Mouse (Mus musculus): ENCODE data around the gene Kcnc2. TPM values are rescaled to one million over a fixed set of nuclear protein-coding genes. Genes with fewer than 3 reads are reported as not detected.
"Not testable (repeated sequence)": the region's sequence is repeated elsewhere in the genome, so short reads cannot be mapped to it uniquely, and the experiment has no call there.

Kcnc2 gene
- polyA plus RNA-seq (2016; fragmentation: Nextera tagmentation; extraction: Ambion mirVana) = 1.3 and 1.7 TPM in 2 replicates

DNA sequence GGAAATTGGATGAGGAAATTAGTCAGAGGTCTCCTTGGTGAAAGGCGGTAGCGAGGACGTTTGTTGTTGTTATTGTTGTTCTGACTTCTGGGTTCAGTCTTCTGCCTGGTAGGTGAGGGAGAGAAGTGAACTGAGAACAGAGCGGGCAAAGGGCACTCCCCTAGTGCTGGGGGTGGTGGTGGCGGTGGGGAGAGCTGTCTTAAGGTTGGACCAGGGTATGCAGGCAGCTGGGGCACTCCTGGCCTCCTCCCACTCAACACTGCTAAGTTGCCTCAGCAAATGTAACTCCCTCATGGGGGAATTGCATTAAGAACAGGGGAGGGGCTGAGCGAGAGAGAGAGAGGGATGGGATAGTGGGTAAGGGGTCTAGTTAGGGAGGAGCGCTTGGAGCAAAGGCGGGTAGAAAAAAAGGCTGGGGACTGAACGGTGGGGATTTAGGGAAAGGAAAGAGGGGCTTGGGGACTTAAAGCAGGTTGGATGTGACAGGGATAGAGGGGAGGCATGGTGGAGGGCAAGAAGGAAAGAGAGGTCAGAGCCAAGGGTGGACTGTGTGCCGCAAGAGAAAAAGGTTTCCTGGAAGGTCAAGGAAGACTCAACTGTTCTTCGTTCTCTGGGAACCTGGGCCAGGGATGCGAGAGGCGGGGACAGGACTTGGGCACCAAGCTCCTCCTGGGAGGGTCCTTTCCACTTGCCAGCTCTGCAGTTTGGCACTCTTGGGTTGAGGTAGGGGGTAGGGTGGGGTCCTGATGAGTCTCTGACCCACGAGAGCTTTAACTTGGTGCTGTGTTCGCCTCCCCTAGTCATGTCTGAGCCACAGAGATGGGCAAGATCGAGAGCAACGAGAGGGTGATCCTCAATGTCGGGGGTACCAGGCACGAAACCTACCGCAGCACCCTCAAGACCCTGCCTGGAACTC lies at the start of gene Kcnc2:
TSS of gene Kcnc2 (plus strand) at position 235 of the 916 bp plus-strand sequence.
- no peaks in the 10 kb centered on the region for H3K9me3 ChIP-seq (replicated peaks)
- H3K9ac ChIP-seq = peak within 1 kb of the TSS; percentile 63
- peak within 1 kb of the TSS; percentile 64 for H3K4me3 ChIP-seq
- ATAC-seq (ENCODE audit: insufficient number of reproducible peaks, low FRiP score) = peak; percentile 52
- H3K27ac ChIP-seq (ENCODE audit: poor library complexity, severe bottlenecking) = no peak within 1 kb of the TSS
- H3K4me2 ChIP-seq = peak within 1 kb of the TSS; percentile 94
- H3K27me3 ChIP-seq (replicated peaks) = peaks cover 44% of the 10 kb centered on the region
- peaks cover 14% of the 10 kb centered on the region for H3K4me1 ChIP-seq (replicated peaks)
- H3K36me3 ChIP-seq = no peaks in the 10 kb centered on the region
- WGBS = 2% methylated on average over 20 of the region's 20 CpGs

DNA sequence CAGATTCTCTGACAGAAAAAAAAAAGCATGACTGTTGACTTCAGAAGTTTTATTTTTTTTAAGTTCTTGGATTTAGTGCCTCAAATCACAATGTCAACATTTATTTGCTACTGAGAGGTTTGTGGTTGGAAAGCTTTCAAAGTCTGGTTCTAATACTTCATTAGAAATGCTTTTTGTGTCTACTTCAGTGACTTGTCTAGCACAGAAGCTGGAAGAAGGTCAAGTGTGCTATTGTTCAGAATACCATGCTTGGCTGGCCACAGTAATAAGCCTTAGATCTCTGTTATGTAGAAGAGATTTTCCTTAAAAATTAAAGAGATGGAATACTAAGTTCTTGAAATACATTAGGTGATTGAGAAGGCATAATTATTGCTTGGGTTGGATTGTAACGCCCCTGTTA lies 43.8 kb upstream of the Kcnc2 start:
- no peaks in the 10 kb centered on the region for H3K36me3 ChIP-seq
- H3K9ac ChIP-seq = no peak overlapping the region
- no peak overlapping the region for H3K4me2 ChIP-seq
- H3K4me1 ChIP-seq (replicated peaks) = no peaks in the 10 kb centered on the region
- H3K27ac ChIP-seq (ENCODE audit: poor library complexity, severe bottlenecking) = no peak overlapping the region
- H3K27me3 ChIP-seq (replicated peaks) = no peaks in the 10 kb centered on the region
- no peak for ATAC-seq (ENCODE audit: insufficient number of reproducible peaks, low FRiP score)
- 68% methylated on average over 1 of the region's 1 CpGs for WGBS
- H3K4me3 ChIP-seq = no peak overlapping the region
- H3K9me3 ChIP-seq (replicated peaks) = no peaks in the 10 kb centered on the region

DNA sequence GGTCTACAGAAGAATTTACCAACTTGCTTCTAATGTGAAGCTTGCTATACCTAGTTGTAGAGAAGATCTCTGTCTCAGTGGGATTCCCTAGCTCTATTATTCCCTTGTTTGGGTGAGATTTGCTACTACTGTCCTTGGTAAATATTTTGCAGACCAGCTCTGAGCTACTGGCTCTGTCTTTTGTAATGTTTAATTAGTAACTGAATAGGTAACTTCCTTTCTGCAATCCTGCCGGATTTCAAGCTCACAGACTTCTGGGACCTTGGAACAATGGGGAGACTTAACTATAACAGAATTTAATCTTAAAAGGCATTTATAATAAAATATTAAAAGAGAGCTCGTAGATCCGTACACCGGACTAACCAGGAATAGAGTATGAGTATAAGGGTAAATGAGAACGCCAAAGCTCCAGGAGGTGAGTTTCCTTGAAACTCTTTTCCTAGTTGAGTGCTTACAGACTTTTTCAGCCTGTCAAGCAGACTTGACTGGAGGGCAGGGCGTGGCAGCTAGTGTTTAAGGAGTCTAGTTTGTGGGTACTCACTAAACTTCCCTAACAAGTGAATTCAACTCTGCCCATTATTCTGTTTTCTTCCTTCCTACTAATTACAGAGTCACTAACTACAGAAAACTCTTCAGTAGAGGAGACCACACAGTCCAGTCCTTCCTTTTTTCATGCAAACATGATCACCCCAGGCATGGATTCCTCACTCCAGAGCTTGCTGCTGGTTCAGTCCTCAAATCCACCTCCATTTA lies 41.7 kb upstream of the Kcnc2 start:
- not testable (repeated sequence) for ATAC-seq (ENCODE audit: insufficient number of reproducible peaks, low FRiP score); H3K27me3 ChIP-seq (replicated peaks); H3K9me3 ChIP-seq (replicated peaks); H3K4me2 ChIP-seq; H3K9ac ChIP-seq; H3K4me3 ChIP-seq; H3K27ac ChIP-seq (ENCODE audit: poor library complexity, severe bottlenecking); H3K4me1 ChIP-seq (replicated peaks); H3K36me3 ChIP-seq
- WGBS = 59% methylated on average over 6 of the region's 6 CpGs

DNA sequence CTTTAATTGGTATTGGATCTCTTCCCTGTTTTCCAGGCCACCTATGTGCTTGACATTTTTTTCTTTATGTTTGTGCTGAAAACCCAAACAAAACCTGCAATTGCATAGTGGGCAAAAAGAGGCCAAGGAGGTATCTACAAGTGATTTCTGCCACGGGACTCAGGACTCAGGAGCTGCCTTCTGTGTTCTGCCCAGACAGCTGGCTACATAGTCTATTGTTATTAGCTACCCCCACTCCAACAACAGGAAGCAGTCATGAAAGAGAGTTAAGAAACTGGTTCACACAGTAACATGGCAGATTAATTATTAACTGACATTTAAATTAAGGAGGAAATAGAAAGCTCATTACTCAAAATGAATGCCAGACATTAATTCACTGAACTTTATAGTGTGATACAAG lies 38.2 kb upstream of the Kcnc2 start:
- not testable (repeated sequence) for H3K36me3 ChIP-seq; H3K4me2 ChIP-seq; H3K27me3 ChIP-seq (replicated peaks); H3K27ac ChIP-seq (ENCODE audit: poor library complexity, severe bottlenecking); H3K4me1 ChIP-seq (replicated peaks); ATAC-seq (ENCODE audit: insufficient number of reproducible peaks, low FRiP score); H3K9ac ChIP-seq; H3K9me3 ChIP-seq (replicated peaks); H3K4me3 ChIP-seq
- 39% methylated on average over 1 of the region's 1 CpGs for WGBS

DNA sequence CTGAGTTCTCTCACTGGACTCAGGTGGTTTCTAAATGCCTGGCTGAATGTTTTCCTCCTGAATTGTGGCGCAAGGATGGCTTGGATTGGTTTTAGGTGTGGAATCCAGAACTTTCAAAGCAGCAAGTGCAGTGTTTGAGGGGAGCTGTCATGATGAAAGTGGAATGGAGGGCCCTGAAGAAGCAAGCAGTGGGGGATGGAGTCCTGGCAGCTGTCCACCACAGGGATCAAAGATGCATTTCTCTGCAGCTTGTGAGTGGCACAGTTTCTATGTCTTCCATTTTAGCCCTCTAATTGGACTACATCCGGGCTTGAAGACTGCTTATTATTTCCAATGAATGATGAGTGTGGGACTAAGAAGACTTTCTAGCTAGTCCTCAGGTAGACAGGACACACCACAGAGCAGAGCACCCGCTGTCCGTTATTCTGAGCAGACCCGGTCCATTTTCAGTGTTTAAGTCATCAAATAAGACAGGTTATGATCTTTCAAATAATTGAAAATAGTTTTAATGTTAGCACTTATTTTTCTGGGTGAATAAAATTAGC lies 35.5 kb upstream of the Kcnc2 start:
- H3K4me1 ChIP-seq (replicated peaks); H3K4me3 ChIP-seq; H3K36me3 ChIP-seq; H3K9ac ChIP-seq; H3K27me3 ChIP-seq (replicated peaks); ATAC-seq (ENCODE audit: insufficient number of reproducible peaks, low FRiP score); H3K4me2 ChIP-seq; H3K9me3 ChIP-seq (replicated peaks); H3K27ac ChIP-seq (ENCODE audit: poor library complexity, severe bottlenecking): not testable (repeated sequence)
- 84% methylated on average over 5 of the region's 5 CpGs for WGBS

DNA sequence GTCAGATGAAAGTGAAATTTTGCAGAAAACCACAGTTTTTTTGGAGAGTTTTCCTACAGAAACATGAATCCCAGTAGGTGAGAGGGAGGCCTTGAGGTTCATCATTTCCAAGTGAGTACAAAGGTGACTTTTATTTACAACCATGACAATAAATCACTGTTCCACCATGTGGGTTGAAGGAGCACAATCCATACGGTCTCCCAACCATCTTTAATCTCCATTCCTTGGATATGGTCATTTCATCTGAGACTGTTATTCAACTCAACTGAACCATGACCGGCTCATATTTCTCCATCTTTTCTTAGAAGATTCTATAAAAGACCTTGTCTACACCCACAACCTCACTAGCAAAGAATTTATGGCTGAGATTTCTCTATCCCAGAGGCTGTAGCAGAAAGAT lies 22.6 kb upstream of the Kcnc2 start:
- WGBS = 81% methylated on average over 2 of the region's 2 CpGs
- no peak overlapping the region for H3K9ac ChIP-seq

DNA sequence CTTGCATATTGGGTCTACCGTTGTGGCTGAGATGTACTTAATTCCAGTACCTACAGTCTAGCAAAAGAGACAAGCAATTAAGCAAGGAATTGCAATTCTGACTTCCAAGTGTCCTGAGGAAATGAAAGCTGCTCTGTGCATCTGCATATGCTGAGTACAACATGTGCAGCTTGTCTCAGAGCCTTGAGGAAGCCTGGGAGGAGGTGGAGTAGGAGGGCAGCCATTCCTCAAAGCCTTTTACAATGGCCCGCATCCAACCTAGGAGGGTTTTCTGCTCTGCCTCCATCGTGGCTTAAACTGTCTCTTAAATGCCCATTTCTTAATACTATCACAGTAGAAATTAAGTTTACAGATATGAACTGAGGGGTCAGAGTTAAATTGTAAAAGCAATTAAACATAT lies 7.5 kb upstream of the Kcnc2 start:
- Histone ChIP-seq H3K9me3 (replicated peaks) (no peaks in the 10 kb centered on the region), H3K4me1 (replicated peaks) (no peaks in the 10 kb centered on the region), H3K4me3 (no peak overlapping the region), H3K27me3 (replicated peaks) (no peaks in the 10 kb centered on the region; the same call in 1 of the 2 replicates), H3K4me2 (no peak overlapping the region), H3K27ac (ENCODE audit: poor library complexity, severe bottlenecking) (no peak overlapping the region), H3K9ac (no peak overlapping the region), H3K36me3 (no peaks in the 10 kb centered on the region)
- ATAC-seq (ENCODE audit: insufficient number of reproducible peaks, low FRiP score) = no peak
- WGBS = 80% methylated on average over 3 of the region's 3 CpGs

More for the DNA sequence above, 22.6 kb upstream of the Kcnc2 start:
- Histone ChIP-seq H3K27me3 (replicated peaks) (no peaks in the 10 kb centered on the region), H3K4me2 (no peak overlapping the region), H3K4me1 (replicated peaks) (no peaks in the 10 kb centered on the region), H3K27ac (ENCODE audit: poor library complexity, severe bottlenecking) (no peak overlapping the region), H3K9me3 (replicated peaks) (no peaks in the 10 kb centered on the region), H3K36me3 (no peaks in the 10 kb centered on the region), H3K4me3 (no peak overlapping the region)
- ATAC-seq (ENCODE audit: insufficient number of reproducible peaks, low FRiP score) = no peak

DNA sequence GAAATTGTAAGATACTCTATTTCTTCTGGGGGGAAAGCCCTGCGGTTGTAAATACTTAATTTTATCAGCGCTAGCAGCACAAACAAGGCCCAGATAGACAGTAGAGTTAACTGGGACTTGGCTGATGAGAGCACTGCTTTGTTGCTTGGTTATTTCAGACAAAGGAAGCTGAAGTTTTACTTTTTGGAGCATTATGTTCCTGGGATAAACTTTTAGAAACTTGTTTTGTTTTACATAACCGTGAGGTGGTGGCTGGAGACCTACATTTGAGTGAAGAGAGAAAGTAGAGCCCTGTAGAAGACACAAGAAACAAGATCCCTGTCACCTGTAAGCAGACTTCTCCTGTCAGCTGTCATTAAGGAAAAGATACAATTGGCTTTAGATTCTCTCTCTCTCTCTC lies 1.4 kb upstream of the Kcnc2 start:
- ATAC-seq (ENCODE audit: insufficient number of reproducible peaks, low FRiP score) = no peak
- Histone ChIP-seq H3K9ac (no peak overlapping the region), H3K9me3 (replicated peaks) (no peaks in the 10 kb centered on the region), H3K4me1 (replicated peaks) (peaks cover 14% of the 10 kb centered on the region), H3K4me2 (peak overlapping the region; percentile 94), H3K36me3 (no peaks in the 10 kb centered on the region), H3K27me3 (replicated peaks) (peaks cover 44% of the 10 kb centered on the region), H3K4me3 (peak overlapping the region; percentile 64), H3K27ac (ENCODE audit: poor library complexity, severe bottlenecking) (no peak overlapping the region)
- 64% methylated on average over 3 of the region's 3 CpGs for WGBS

DNA sequence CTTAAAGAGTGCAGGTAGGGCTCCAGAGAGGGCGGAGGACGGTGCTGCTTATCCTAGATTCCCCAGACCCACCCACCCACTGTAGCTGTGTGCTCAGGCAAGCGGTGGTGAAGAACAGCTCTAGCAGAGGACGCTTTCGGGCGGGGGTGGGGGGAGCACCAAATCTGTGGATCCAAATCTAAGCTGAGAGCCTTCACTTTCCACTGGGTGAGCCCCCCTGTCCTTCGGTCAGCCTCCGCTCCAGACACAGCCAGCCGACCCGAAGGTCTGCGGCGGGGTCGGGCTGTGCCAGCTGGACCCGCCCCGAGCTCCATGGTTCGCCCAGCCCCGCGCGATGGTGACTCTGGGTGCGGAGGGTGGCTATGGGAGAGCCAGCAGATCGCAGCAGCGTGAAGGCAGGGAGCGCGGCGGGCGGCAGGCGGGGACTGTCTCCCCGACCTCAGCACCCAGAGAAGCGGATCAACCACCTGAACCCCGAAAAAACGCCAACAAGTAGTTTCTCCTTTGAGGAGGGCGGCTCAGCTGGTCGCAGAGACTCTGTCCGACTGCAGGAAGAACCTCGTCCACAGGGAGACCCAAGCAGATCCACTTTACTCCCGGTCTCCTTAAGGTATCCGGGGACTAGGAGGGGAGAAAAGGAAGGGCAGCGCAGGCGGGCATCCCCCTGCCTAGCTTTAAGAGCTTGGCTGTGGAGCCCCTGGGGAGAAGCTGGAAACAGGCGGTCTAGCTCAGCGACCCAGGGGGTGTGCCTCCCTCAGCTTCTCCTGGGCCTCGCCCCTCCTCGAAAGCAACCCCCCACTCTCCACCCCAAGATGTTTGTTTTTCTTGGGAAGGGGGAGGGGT lies 761 bp upstream of the Kcnc2 start:
- Histone ChIP-seq H3K27me3 (replicated peaks) (peaks cover 44% of the 10 kb centered on the region), H3K4me1 (replicated peaks) (peaks cover 14% of the 10 kb centered on the region), H3K9me3 (replicated peaks) (no peaks in the 10 kb centered on the region), H3K36me3 (no peaks in the 10 kb centered on the region), H3K4me3 (peak overlapping the region; percentile 64), H3K9ac (peak overlapping the region; percentile 63), H3K27ac (ENCODE audit: poor library complexity, severe bottlenecking) (no peak overlapping the region), H3K4me2 (peak overlapping the region; percentile 94)
- under 1% methylated on average over 43 of the region's 43 CpGs for WGBS
- ATAC-seq (ENCODE audit: insufficient number of reproducible peaks, low FRiP score) = peak; percentile 64

DNA sequence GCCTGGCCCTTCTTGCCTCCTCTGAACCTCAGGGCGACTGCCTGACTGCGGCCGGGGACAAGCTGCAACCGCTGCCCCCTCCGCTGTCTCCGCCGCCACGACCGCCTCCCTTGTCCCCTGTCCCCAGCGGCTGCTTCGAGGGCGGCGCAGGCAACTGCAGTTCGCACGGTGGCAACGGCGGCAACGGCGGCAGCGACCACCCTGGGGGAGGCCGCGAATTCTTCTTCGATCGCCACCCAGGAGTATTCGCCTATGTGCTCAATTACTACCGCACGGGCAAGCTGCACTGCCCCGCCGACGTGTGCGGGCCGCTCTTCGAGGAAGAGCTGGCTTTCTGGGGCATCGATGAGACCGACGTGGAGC lies 863 bp downstream of the Kcnc2 start:
- Histone ChIP-seq H3K4me3 (peak overlapping the region; percentile 64), H3K36me3 (no peaks in the 10 kb centered on the region), H3K9me3 (replicated peaks) (no peaks in the 10 kb centered on the region), H3K4me1 (replicated peaks) (peaks cover 14% of the 10 kb centered on the region), H3K27ac (ENCODE audit: poor library complexity, severe bottlenecking) (no peak overlapping the region), H3K4me2 (peak overlapping the region; percentile 94), H3K9ac (peak overlapping the region; percentile 60; the same call in 1 of the 2 replicates), H3K27me3 (replicated peaks) (peaks cover 44% of the 10 kb centered on the region)
- WGBS = 1% methylated on average over 36 of the region's 36 CpGs
- ATAC-seq (ENCODE audit: insufficient number of reproducible peaks, low FRiP score) = peak; percentile 23; the same call in 1 of the 2 replicates
